Mouse (Mus musculus) adrenal gland, postnatal 36 days (tissue): ENCODE measurements around the gene Chst13. TPM values are rescaled to one million over a fixed set of nuclear protein-coding genes. Genes with fewer than 3 reads are reported as not detected.

Experiments used
- DNase-seq, 2 experiments: peaks; one replicate each; pipeline ENCODE4 v3.0.0; 2021; ENCODE audit warnings: mixed read lengths in 1 of 2
- total RNA-seq, 2 experiments: library from RNA; stranded (reverse); gene quantifications; 2 replicates each; pipeline ENCODE4 v1.2.3; 2021

Chst13 gene
- total RNA-seq, 2 experiments from 2014 or later: 0.17 TPM; not detected in 1

GRCm38 (mm10) chr6:90319475-90320191, 5.4 kb downstream of the Chst13 start:
- no peak for DNase-seq

DNA sequence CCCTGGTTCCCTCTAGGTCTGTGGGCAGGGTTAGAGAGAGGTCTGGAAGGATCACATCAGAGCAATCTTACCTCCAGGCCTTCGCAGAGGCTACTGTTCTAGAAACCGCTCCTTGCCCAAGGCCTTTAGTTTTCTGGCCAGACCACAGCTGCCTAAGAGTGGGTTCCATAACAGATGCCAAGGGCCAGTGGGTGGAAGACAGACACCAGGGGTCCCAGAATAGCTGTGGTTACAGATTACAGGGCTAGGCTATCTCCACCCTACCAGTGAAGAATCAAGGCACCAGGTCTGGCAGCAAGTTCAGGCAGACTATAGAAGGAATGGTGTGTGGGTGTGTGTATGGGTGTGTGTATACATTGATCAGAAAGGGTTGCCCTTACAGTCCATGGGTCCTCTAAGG, 6.0 kb downstream of the Chst13 start:
- no peak for DNase-seq

DNA sequence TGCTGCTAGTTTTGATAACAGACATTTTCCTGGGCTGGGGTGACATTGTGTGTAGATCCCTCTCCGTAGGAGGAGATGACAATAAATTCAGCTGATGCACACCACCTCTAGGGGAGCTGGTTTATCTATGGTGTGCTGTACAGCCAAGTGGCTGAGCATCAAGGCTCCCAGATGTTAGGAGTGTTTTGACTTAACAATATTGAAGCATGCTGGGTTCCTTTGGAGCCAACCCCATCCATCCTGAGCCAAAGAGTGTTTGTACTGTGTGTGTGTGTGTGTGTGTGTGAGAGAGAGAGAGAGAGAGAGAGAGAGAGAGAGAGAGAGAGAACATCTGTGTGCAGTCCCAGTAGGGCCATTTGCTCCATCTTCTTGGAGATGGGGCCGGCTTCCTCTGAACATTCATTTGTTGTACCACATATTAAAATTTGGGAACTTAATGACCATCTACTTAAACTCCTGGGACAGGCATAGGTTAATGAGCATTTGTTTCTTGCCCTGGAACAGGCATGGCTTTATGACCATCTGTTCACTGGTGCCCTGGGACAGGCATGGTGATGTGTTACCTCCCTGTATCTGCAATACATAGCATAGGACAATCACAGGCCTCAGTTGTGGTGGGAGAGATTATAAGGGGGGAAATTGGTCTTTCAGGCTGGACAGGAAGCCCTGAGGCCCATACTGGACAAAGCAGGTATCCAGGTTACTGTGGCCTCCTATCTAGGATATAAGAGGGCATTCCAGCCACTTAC, 7.3 kb downstream of the Chst13 start:
- no peak for DNase-seq

DNA sequence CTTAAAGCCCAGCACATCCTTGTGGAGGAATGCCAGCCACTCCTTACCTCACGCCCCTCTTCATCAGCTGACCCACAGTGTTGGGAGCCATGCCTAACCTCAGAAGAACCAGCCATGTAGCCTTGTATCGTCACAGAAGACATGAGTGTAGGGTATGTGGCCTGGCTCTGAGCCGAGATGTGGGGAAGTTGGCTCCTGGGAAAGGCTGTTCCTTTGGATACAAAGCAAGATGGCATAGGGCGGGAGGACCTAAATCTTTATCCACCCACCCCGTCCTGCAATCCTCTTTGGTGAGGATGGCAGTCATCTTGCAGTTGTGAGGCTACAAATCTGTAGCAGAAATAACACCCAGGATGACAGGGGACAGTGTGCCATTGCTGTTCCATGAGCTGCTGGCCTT, 9.0 kb downstream of the Chst13 start:
- no peak for DNase-seq

- DNase-seq: no peak
Observed at GRCm38 (mm10) chr6:90308839-90309778, 15.9 kb downstream of the Chst13 start.

DNA sequence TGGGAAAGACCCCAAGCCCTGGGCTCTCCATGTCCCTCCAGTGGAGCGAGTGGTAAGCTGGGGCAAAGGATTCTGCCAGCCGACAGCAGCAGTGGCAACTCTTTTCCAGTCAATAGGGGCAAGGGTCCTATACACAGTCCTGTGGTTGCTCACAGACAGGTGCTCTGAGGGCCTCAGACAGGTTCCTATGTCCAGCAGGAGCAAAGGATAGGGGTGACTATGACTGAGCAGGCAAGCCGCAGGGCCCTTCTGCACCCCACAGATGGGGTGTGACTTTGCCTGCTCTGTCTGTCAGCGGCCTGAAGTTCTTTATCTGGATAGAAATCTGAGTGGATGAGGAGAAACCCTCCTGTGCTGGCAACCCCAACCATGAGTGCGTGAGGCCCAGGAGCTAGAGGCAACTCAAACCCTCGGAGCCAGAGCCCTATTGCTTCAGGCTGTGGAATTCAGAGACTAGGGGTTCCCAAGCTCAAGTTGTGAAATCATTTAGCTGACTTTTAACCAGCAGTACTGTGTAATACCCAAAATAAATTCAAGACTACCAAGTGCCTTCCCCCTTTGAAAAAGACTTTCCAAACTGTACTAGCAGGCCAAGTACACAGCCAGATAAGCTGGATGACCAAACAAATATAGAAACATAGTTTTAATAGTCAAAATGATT, 18.5 kb downstream of the Chst13 start:
- no peak for DNase-seq

GRCm38 (mm10) chr6:90300919-90301318, 24.1 kb downstream of the Chst13 start, which contains the start of gene BC048671:
BC048671 (plus strand) TSS chr6:90301219.
- no peak for DNase-seq

DNA sequence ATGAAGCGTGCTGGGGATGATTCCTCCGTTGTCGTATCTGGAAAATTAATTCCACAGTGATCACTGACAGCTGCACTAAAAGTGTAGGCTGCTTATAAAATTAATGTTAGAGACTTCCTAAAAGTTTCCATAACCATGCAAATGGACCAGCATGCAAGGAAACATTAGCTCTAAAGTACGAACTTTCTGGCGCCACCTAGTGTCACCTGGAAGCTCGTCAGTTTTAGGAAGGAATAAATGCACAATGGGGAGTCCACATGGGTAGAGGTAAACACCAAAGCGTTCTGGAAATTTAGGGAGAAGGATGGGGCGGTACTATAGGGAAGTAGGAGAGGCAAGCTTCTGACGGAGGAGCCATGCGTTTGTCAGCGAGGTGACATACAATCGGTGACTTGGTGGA, 36.7 kb downstream of the Chst13 start:
- DNase-seq: peak; percentile 14 to 35

Other genes starting within 250 kb of the Chst13 start
- not detected for gene Vmn1r49, start 246.7 kb downstream of the Chst13 start, total RNA-seq
- not detected for gene Vmn1r50, start 223.8 kb downstream of the Chst13 start, total RNA-seq
- gene Vmn1r51, start 202.6 kb downstream of the Chst13 start, total RNA-seq: not detected
- not detected for gene Vmn1r52, start 150.4 kb downstream of the Chst13 start, total RNA-seq
- gene V1ra8, start 122.4 kb downstream of the Chst13 start, total RNA-seq: not detected
- gene Vmn1r53, start 100.7 kb downstream of the Chst13 start, total RNA-seq: not detected
- not detected for gene Vmn1r54, start 78.9 kb downstream of the Chst13 start, total RNA-seq
- gene BC048671, start 24.0 kb downstream of the Chst13 start, total RNA-seq: not detected
- gene Uroc1, start 8.1 kb upstream of the Chst13 start, total RNA-seq: under 1 TPM; 0.20 to 0.53 TPM
- gene Zxdc, start 44.3 kb upstream of the Chst13 start, total RNA-seq: 10 to 100 TPM; 25.1 to 33.2 TPM
- gene Cfap100, start 103.6 kb upstream of the Chst13 start, total RNA-seq: 1 to 10 TPM in 1 of 2 experiments, under 1 TPM in 1; 0.46 to 1.2 TPM
- 10 to 100 TPM; 31.8 to 35.7 TPM for gene Klf15, start 137.4 kb upstream of the Chst13 start, total RNA-seq
- gene Aldh1l1, start 161.2 kb upstream of the Chst13 start, total RNA-seq: 100 to 1,000 TPM; 136 to 172 TPM